Mouse (Mus musculus) embryonic facial prominence, embryonic 13.5 days (tissue): ENCODE results near the gene Lct. TPM values are rescaled to one million over a fixed set of nuclear protein-coding genes. Genes with fewer than 3 reads are reported as not detected.
"Not testable (repeated sequence)": the region's sequence is repeated elsewhere in the genome, so short reads cannot be mapped to it uniquely, and the experiment has no call there.

Experiments used
- ATAC-seq: fragments of 200-750 bp; cut with Nextera tagmentation; 2 replicates; pipeline ENCODE4 v1.8.0; 2017; ENCODE audit warnings: low read depth; ENCODE audit not compliant: insufficient number of reproducible peaks, insufficient read depth, low FRiP score, low TSS enrichment
- H3K27ac ChIP-seq: fragments of 300-500 bp; sonication (generic); 2 replicates; pipeline ENCODE4 v1.5.1; 2015; ENCODE audit warnings: moderate library complexity, mild to moderate bottlenecking, inconsistent platforms
- H3K27me3 ChIP-seq: fragments of 300-500 bp; sonication (generic); 2 replicates; pipeline ENCODE4 v1.6.1; 2015; ENCODE audit warnings: mild to moderate bottlenecking, inconsistent platforms
- H3K36me3 ChIP-seq: fragments of 300-500 bp; sonication (generic); 2 replicates; pipeline ENCODE4 v1.6.1; 2015; ENCODE audit warnings: mild to moderate bottlenecking, inconsistent platforms
- H3K4me1 ChIP-seq: fragments of 300-500 bp; sonication (generic); 2 replicates; pipeline ENCODE4 v1.6.1; 2015; ENCODE audit warnings: inconsistent platforms
- H3K4me2 ChIP-seq: fragments of 300-500 bp; sonication (generic); 2 replicates; pipeline ENCODE4 v1.6.1; 2015; ENCODE audit warnings: moderate library complexity, mild to moderate bottlenecking, inconsistent platforms
- H3K4me3 ChIP-seq: fragments of 300-500 bp; sonication (generic); 2 replicates; pipeline ENCODE4 v1.5.1; 2015; ENCODE audit warnings: mild to moderate bottlenecking, inconsistent platforms
- H3K9ac ChIP-seq: fragments of 300-500 bp; sonication (generic); 2 replicates; pipeline ENCODE4 v1.6.1; 2015; ENCODE audit warnings: mild to moderate bottlenecking, inconsistent platforms
- H3K9me3 ChIP-seq: fragments of 300-500 bp; sonication (generic); 2 replicates; pipeline ENCODE4 v1.6.1; 2016; ENCODE audit warnings: inconsistent platforms
- WGBS: fragments of 180-500 bp; shearing (Covaris S2); methylation state at CpG from one replicate; pipeline ENCODE4 v1.1.7; 2015; ENCODE audit warnings: mixed read lengths; 5-methylcytosine and 5-hydroxymethylcytosine counted together
- polyA plus RNA-seq: library from polyadenylated mRNA; unstranded; fragments of >200 nt; fragmentation: Nextera tagmentation; extraction: Ambion mirVana; gene quantifications from 2 replicates; pipeline ENCODE4 v1.2.1, GENCODE M21; 2015

Gene Lct
- polyA plus RNA-seq, 1 experiment from 2014 or later = 0.14 TPM

DNA sequence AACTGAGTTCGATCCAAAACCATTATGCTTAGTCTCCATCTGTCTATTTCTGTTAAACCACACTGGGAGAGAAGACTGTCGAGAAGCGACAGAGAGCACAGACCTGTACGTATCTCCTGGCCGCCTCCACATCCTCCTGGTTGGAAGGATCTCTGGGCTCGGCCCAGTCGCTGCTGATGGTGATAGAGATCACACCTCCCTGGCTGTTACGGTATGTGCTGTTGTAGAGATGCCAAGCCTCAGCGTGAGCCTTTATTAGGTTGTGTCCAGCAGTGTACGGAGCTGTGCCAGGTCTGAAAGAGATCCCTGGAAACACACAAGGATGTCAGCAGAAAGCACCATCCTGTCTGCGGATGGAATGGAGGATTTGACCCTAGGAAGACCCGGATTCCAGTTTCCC, 34.6 kb downstream of the Lct start:
- H3K4me2 ChIP-seq = no peak overlapping the region
- no peak for ATAC-seq
- H3K9me3 ChIP-seq = no peaks in the 10 kb centered on the region
- no peak overlapping the region for H3K4me3 ChIP-seq
- no peaks in the 10 kb centered on the region for H3K27me3 ChIP-seq
- 0 out of 2 replicates have a peak, but pooled peaks cover 3% of the 10 kb centered on the region for H3K36me3 ChIP-seq
- no peaks in the 10 kb centered on the region for H3K4me1 ChIP-seq
- WGBS = 89% methylated on average over 12 of the region's 12 CpGs
- no peak overlapping the region for H3K27ac ChIP-seq
- no peak overlapping the region for H3K9ac ChIP-seq

DNA sequence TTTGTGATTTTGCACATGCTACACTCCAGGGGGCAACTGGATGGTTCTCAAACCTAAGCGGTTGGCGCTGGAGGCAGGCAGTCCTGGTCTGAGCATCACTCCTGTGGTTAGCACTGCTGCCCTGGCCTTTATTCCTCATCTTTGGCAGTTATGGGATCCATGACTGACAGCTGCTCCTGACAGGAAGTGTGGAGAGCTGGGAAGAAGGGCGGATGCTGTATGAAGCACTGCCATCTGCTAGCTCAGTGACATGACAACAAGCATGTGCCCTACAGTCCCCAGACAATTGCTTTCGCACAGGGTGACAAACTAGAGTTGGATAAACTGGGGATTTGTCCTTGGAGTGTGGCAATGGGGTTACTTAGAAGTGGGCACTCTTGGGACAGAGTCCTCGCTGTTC, 37.8 kb downstream of the Lct start:
- Histone ChIP-seq H3K9ac (no peak overlapping the region), H3K36me3 (peaks cover 8% of the 10 kb centered on the region; the same call in 1 of the 2 replicates), H3K27me3 (no peaks in the 10 kb centered on the region), H3K9me3 (no peaks in the 10 kb centered on the region), H3K4me2 (no peak overlapping the region), H3K4me1 (no peaks in the 10 kb centered on the region), H3K4me3 (no peak overlapping the region), H3K27ac (no peak overlapping the region)
- no peak for ATAC-seq
- 88% methylated on average over 5 of the region's 5 CpGs for WGBS

DNA sequence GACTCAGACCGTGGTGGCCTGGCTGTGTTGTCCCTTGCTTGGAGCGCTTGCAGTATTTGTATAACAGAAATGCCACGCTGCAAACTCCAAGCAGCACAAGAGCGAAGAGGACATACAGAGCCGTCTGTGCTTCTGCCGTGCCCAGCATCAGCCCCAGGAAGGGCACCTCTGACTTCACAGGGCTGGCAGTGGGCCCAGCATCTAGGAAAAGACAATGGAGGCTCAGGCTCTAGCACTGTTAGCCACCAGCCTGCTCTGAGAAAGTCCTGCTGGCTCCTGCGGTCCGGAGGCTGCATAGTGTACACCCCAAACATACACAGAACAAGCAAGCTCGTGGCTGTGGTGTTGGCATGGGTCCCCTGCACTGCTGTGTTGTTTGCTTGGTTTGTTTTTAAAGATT, 43.0 kb downstream of the Lct start:
- Histone ChIP-seq H3K9ac (no peak overlapping the region), H3K4me1 (no peaks in the 10 kb centered on the region), H3K27ac (no peak overlapping the region), H3K4me3 (no peak overlapping the region), H3K27me3 (no peaks in the 10 kb centered on the region), H3K9me3 (peaks cover 12% of the 10 kb centered on the region; the same call in 1 of the 2 replicates), H3K4me2 (no peak overlapping the region), H3K36me3 (peaks cover 39% of the 10 kb centered on the region)
- ATAC-seq = no peak
- 89% methylated on average over 9 of the region's 9 CpGs for WGBS

DNA sequence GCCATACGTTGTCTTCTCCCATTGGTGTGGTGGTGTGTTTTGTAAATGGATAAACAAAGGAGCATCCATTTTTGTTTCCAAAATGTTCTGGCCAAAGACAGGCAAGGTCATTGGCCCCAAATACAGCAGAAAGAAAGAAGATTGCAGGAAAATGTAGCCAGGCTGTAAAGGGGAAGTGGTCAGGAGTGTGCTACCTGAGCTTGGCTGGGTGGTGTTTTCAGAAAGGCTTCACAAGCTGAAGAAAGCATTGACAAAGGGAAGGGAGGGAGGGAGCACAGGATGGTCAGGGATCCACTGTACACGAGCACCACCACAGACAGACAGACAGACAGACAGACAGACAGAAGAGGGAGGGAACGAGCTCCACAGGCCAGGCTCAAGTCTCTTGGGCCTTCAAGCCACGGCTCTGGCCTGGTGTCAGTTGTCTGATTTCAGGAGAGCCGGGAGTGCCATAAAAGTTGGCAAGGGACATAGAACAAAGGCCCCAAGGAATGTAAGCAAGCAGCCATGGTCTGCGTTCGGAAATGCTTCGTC, 43.9 kb downstream of the Lct start:
- Histone ChIP-seq H3K27ac (no peak overlapping the region), H3K4me3 (no peak overlapping the region), H3K4me1 (no peaks in the 10 kb centered on the region), H3K9me3 (peaks cover 12% of the 10 kb centered on the region; the same call in 1 of the 2 replicates), H3K4me2 (no peak overlapping the region), H3K9ac (no peak overlapping the region), H3K36me3 (peaks cover 48% of the 10 kb centered on the region), H3K27me3 (no peaks in the 10 kb centered on the region)
- 89% methylated on average over 8 of the region's 8 CpGs for WGBS
- ATAC-seq = no peak

DNA sequence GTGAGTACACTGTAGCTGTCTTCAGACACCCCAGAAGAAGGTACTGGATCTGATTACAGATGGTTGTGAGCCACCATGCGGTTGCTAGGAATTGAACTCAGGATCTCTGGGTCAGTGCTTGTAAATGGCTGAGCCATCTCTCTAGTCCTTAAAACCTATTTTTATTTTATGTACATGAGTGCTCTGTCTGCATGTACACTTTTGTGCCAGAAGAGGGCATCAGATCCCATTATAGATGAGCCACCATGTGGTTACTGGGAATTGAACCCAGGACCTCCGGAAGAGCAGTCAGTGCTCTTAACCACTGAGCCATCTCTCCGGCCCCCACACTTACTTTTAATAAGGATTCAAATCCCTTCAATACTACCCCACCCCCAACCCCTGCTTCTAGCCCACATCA, 45.2 kb downstream of the Lct start:
- no peak overlapping the region for H3K9ac ChIP-seq
- H3K4me1 ChIP-seq = no peaks in the 10 kb centered on the region
- H3K27me3 ChIP-seq = no peaks in the 10 kb centered on the region
- H3K27ac ChIP-seq = no peak overlapping the region
- ATAC-seq = no peak
- 95% methylated on average over 3 of the region's 3 CpGs for WGBS
- no peak overlapping the region for H3K4me2 ChIP-seq
- H3K4me3 ChIP-seq = no peak overlapping the region
- peaks cover 57% of the 10 kb centered on the region for H3K36me3 ChIP-seq
- H3K9me3 ChIP-seq = peaks cover 12% of the 10 kb centered on the region; the same call in 1 of the 2 replicates

DNA sequence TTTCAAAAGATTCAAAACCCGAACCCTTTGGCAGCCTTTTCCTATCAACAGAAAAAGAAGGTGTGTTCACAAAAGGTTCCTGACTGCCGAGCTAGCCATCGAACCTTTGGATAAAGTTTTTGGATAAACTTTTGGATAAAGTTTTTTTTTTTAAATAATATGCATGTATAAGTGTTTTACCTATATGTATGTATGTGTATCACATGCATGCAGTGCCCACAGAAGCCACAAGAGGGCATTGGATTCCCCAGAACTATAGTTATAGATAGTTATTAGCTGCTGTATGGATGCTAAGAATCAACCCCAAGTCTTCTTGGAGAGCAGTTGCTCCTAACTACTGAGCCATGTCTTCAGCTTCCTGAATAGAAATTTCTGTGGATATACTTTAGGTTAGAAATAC, 46.4 kb downstream of the Lct start:
- Histone ChIP-seq H3K9me3 (peaks cover 12% of the 10 kb centered on the region; the same call in 1 of the 2 replicates), H3K36me3 (peaks cover 69% of the 10 kb centered on the region), H3K4me3 (no peak overlapping the region), H3K4me2 (no peak overlapping the region), H3K9ac (no peak overlapping the region), H3K27ac (no peak overlapping the region), H3K4me1 (no peaks in the 10 kb centered on the region), H3K27me3 (no peaks in the 10 kb centered on the region)
- no peak for ATAC-seq
- 96% methylated on average over 3 of the region's 3 CpGs for WGBS

DNA sequence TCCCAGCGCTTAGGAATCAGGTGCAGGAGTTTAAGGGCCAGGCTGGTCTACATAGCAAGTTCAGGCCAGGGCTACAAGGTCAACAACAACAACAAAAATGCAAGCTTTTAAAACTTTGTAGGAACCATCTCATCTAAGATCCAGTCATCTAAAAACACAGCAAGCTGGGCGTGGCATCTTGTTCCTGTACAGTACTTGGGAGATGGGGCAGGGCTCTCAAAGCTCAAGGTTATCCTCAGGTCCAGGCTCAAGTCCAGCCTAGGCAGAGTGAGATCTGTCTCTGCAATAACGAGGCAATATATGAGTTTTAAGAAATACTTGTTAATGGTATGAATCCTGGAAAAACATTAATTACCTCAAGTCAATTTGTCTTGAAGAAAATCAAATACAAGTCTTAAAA, 49.6 kb downstream of the Lct start:
- no peak overlapping the region for H3K9ac ChIP-seq
- no peak overlapping the region for H3K4me3 ChIP-seq
- H3K27ac ChIP-seq = no peak overlapping the region
- peaks cover 81% of the 10 kb centered on the region for H3K36me3 ChIP-seq
- peaks cover 12% of the 10 kb centered on the region; the same call in 1 of the 2 replicates for H3K9me3 ChIP-seq
- H3K27me3 ChIP-seq = no peaks in the 10 kb centered on the region
- H3K4me2 ChIP-seq = no peak overlapping the region
- no peak for ATAC-seq
- 95% methylated on average over 3 of the region's 3 CpGs for WGBS
- no peaks in the 10 kb centered on the region for H3K4me1 ChIP-seq

DNA sequence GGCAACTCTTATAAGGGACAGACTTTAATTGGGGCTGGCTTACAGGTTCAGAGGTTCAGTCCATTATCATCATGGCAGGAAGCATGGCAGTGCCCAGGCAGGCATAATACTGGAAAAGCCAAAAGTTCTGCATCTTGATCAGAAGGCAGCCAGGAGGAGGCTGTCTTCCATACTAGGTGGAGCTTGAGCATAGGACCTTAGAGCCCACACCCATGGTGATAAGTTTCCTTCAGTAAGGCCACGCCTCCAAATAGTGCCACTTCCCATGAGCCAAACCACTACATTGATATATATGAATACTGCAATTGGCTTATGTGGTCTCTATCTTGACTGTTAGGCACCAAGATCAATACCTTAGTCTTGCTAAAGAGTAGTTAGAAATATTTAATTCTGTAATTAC, 52.2 kb downstream of the Lct start:
- no peaks in the 10 kb centered on the region for H3K4me1 ChIP-seq
- WGBS = 93% methylated on average over 1 of the region's 1 CpGs
- no peak overlapping the region for H3K27ac ChIP-seq
- no peak overlapping the region for H3K4me3 ChIP-seq
- no peak overlapping the region for H3K9ac ChIP-seq
- H3K27me3 ChIP-seq = no peaks in the 10 kb centered on the region
- H3K36me3 ChIP-seq = peaks cover 89% of the 10 kb centered on the region
- no peaks in the 10 kb centered on the region for H3K9me3 ChIP-seq
- no peak for ATAC-seq
- no peak overlapping the region for H3K4me2 ChIP-seq

DNA sequence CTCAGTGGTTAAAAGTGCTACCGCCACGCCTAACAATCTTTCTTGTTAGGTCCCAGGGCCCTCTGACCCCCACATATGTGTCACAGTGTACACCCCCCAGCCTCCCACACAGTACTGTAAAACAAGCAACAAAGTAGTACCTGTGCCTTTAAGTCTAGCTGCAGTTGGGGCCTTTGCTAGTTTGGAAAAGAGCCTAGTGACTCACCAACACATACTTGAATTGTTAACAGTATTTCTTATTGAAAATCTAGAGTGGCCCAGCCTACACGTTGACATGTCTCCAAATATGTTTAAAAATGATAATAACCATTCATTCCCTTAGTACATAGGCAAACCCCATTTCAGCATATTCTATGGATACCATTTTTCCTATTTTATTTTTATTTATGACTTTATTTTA, 57.4 kb downstream of the Lct start:
- no peak for ATAC-seq
- Histone ChIP-seq H3K36me3 (peaks cover 89% of the 10 kb centered on the region), H3K9ac (no peak overlapping the region), H3K4me1 (no peaks in the 10 kb centered on the region), H3K9me3 (no peaks in the 10 kb centered on the region), H3K4me3 (no peak overlapping the region), H3K4me2 (no peak overlapping the region), H3K27ac (no peak overlapping the region), H3K27me3 (no peaks in the 10 kb centered on the region)
- 95% methylated on average over 3 of the region's 3 CpGs for WGBS

DNA sequence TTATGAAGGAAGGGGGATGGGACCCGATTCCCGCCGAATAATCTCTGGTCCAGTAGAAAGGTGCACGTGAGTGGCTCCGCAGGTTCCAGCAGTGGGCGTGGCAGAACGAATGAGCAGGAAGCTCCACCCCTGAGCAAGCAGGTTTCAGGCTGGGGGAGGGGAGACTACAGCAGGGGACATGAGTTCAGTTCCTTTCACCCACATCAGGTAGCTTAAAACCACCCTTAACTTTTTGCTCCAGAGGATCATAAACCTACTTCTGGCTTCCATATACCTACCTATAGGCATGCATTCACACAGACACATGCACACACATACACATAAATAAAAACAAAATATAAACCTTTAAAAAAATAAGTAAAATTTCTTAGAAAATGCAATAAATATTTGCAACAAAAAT, 61.1 kb downstream of the Lct start:
- not testable (repeated sequence) for H3K27me3 ChIP-seq, H3K4me2 ChIP-seq, H3K9ac ChIP-seq, H3K9me3 ChIP-seq, H3K4me3 ChIP-seq, ATAC-seq, H3K27ac ChIP-seq, H3K4me1 ChIP-seq
- peaks cover 84% of the 10 kb centered on the region for H3K36me3 ChIP-seq
- 76% methylated on average over 7 of the region's 7 CpGs for WGBS

DNA sequence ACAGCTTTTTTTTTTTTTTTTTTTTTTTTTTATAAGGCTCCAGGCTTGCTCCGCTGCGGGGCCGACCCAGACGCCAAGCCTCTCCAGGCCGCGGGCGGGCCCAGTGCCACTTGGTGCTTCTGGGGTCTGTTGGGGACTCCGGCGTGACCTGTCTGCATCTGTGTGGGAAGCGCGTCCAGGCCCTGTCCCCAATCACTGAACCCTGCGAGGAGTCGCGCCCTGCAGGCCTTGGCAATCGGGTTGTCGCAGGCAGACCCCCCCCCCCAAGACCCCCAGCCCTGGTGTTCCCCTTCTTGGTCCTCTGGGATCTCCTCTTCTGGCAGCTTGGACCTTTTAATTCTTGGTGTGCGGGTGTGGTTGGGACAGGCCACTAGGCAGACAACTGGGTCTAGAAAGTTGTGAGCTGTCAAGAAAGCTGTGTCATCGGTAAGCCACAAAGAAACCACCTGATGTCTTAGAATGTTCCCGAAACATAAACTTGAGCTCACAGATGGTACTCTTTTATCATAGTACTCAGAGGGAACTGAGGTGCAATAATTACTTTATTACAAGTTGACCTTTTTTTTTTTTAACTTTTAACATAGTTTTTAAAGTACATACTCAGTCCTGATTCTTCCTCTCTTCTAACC, 83.3 kb downstream of the Lct start:
- H3K9ac ChIP-seq = peak overlapping the region; percentile 87
- peaks cover 11% of the 10 kb centered on the region for H3K4me1 ChIP-seq
- 0 out of 2 replicates have a peak, but pooled peaks cover 4% of the 10 kb centered on the region for H3K36me3 ChIP-seq
- peak overlapping the region; percentile 85 for H3K27ac ChIP-seq
- no peaks in the 10 kb centered on the region for H3K27me3 ChIP-seq
- H3K4me3 ChIP-seq = peak overlapping the region; percentile 74
- H3K4me2 ChIP-seq = peak overlapping the region; percentile 84
- ATAC-seq = peak; percentile 20; the same call in 1 of the 2 replicates
- H3K9me3 ChIP-seq = no peaks in the 10 kb centered on the region
- 2% methylated on average over 19 of the region's 19 CpGs for WGBS

DNA sequence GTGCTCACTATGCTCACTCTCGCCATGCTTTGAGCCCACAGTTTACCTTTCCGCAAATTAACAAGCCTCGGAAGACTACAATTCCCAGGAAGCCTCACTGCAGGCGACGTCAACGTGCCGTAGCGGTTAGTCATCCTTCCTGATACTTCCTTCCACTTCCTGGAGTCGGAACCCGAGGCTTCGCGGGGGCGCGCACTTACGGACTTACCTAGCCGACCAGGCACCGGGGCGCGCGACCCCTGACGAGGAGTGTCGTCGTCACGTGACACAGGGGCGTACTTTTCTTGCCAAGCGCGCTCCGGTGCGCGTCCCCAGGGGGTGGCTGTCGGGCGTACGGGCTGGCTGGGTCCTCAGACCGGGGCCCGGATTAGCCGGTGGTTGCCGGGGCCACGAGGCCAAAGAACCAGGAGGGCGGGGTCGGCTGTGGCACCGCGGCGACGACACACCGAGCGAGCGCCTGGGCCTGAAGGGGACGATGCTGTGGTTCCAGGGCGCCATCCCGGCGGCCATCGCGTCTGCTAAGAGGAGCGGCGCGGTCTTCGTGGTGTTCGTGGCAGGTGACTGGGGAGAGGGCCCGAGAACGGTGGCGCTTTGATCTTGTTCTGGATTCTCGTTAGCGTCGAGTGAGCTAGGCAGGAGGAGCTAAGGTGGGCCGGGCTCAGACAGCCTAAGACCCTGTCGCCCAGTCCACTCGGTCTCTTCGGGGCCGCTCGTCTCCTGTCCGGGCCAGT, 84.0 kb downstream of the Lct start:
- ATAC-seq = peak; percentile 94
- H3K9ac ChIP-seq = peak overlapping the region; percentile 87
- under 1% methylated on average over 71 of the region's 71 CpGs for WGBS

More for the DNA sequence above, 84.0 kb downstream of the Lct start:
- Histone ChIP-seq H3K27me3 (no peaks in the 10 kb centered on the region), H3K4me3 (peak overlapping the region; percentile 74), H3K9me3 (no peaks in the 10 kb centered on the region), H3K4me1 (peaks cover 11% of the 10 kb centered on the region), H3K4me2 (peak overlapping the region; percentile 84), H3K36me3 (peaks cover 5% of the 10 kb centered on the region; the same call in 1 of the 2 replicates), H3K27ac (peak overlapping the region; percentile 85)
